Mouse (Mus musculus): ENCODE data around the gene Elf5. TPM values are rescaled to one million over a fixed set of nuclear protein-coding genes. Genes with fewer than 3 reads are reported as not detected.
A peak's percentile ranks its signal among the peaks of the same experiment; 100 is the strongest.

Elf5 gene
- polyA plus RNA-seq, 1 experiment = not detected

- no peaks in the 10 kb centered on the region for H3K4me1 ChIP-seq (ENCODE audit: control insufficient read depth, insufficient read depth, low read length)
- H3K36me3 ChIP-seq (ENCODE audit: control insufficient read depth, insufficient read depth, low read length) = no peaks in the 10 kb centered on the region; the same call in 1 of the 2 replicates
- no peak overlapping the region for H3K4me3 ChIP-seq (ENCODE audit: control insufficient read depth, low read depth, low read length)
- H3K27me3 ChIP-seq (ENCODE audit: control insufficient read depth, insufficient read depth, low read length) = no peaks in the 10 kb centered on the region
- TF ChIP-seq CTCF (IDR thresholded peaks at IDR 0.05; ENCODE audit: control insufficient read depth, insufficient read depth, insufficient replicate concordance, low read depth, low read length) (no peak), POLR2A (IDR thresholded peaks at IDR 0.05; ENCODE audit: control insufficient read depth, low read depth, low read length) (no peak)
- H3K27ac ChIP-seq (ENCODE audit: control insufficient read depth, insufficient read depth, low read depth, low read length) = no peak overlapping the region
These were observed 38.3 kb downstream of the Elf5 start for GRCm38 (mm10) chr2:103449813-103450212.

- TF ChIP-seq POLR2A (IDR thresholded peaks at IDR 0.05; ENCODE audit: control insufficient read depth, low read depth, low read length) = no peak
- TF ChIP-seq CTCF (IDR thresholded peaks at IDR 0.05; ENCODE audit: control insufficient read depth, insufficient read depth, insufficient replicate concordance, low read depth, low read length) = no peak
- H3K4me1 ChIP-seq (ENCODE audit: control insufficient read depth, insufficient read depth, low read length) = no peaks in the 10 kb centered on the region
- H3K36me3 ChIP-seq (ENCODE audit: control insufficient read depth, insufficient read depth, low read length) = no peaks in the 10 kb centered on the region; the same call in 1 of the 2 replicates
- H3K4me3 ChIP-seq (ENCODE audit: control insufficient read depth, low read depth, low read length) = no peak overlapping the region
- no peaks in the 10 kb centered on the region for H3K27me3 ChIP-seq (ENCODE audit: control insufficient read depth, insufficient read depth, low read length)
- H3K27ac ChIP-seq (ENCODE audit: control insufficient read depth, insufficient read depth, low read depth, low read length) = no peak overlapping the region
These were observed 38.8 kb downstream of the Elf5 start for GRCm38 (mm10) chr2:103450267-103450666.

DNA sequence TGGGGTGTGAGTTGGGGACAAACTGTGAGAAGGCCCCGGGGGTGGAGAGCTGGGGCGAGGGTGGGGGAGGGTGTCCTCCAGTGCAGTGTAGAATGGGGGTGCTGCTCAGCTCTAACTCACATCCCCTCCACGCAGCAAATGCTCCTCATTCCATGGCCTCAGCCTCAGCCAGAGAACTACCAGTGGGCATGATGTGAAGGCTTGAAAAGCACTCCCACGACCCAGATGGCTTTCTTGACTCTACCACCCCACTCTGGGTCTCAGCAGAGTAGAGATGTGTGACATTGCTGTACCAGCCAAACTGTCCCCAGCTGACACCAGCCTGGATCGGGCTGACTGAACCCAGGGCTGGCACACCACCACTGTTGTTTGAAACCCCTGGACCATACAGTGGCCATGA lies 41.1 kb downstream of the Elf5 start:
- H3K27me3 ChIP-seq (ENCODE audit: control insufficient read depth, insufficient read depth, low read length) = no peaks in the 10 kb centered on the region
- TF ChIP-seq CTCF (IDR thresholded peaks at IDR 0.05; ENCODE audit: control insufficient read depth, insufficient read depth, insufficient replicate concordance, low read depth, low read length) (no peak), POLR2A (IDR thresholded peaks at IDR 0.05; ENCODE audit: control insufficient read depth, low read depth, low read length) (no peak)
- no peaks in the 10 kb centered on the region for H3K4me1 ChIP-seq (ENCODE audit: control insufficient read depth, insufficient read depth, low read length)
- no peak overlapping the region for H3K27ac ChIP-seq (ENCODE audit: control insufficient read depth, insufficient read depth, low read depth, low read length)
- H3K36me3 ChIP-seq (ENCODE audit: control insufficient read depth, insufficient read depth, low read length) = no peaks in the 10 kb centered on the region; the same call in none of the 2 replicates
- H3K4me3 ChIP-seq (ENCODE audit: control insufficient read depth, low read depth, low read length) = no peak overlapping the region

DNA sequence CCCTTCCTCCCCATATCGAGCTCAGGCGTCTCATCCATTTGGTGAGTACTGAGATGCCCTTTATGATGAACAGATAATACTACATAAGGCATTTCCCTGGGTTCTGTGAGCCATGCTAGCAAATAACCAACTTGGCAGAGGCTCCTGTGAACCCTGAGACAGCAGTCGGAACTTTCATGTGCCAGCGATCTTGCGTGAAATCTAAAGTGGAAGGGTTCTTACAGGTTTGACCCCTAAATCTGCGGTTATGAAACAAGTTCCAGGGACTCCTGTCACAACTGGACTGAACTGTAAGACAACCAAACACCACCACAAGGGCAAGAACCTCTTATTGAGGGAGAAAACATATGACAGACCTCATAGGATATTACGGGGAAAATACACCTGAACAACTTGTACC lies 44.3 kb downstream of the Elf5 start:
- no peak for TF ChIP-seq CTCF (IDR thresholded peaks at IDR 0.05; ENCODE audit: control insufficient read depth, insufficient read depth, insufficient replicate concordance, low read depth, low read length)
- TF ChIP-seq POLR2A (IDR thresholded peaks at IDR 0.05; ENCODE audit: control insufficient read depth, low read depth, low read length) = no peak
- Histone ChIP-seq H3K4me1 (ENCODE audit: control insufficient read depth, insufficient read depth, low read length) (no peaks in the 10 kb centered on the region), H3K4me3 (ENCODE audit: control insufficient read depth, low read depth, low read length) (no peak overlapping the region), H3K27me3 (ENCODE audit: control insufficient read depth, insufficient read depth, low read length) (no peaks in the 10 kb centered on the region), H3K27ac (ENCODE audit: control insufficient read depth, insufficient read depth, low read depth, low read length) (no peak overlapping the region), H3K36me3 (ENCODE audit: control insufficient read depth, insufficient read depth, low read length) (no peaks in the 10 kb centered on the region; the same call in none of the 2 replicates)

- peak; percentile 94 for TF ChIP-seq CTCF (IDR thresholded peaks at IDR 0.05; ENCODE audit: control insufficient read depth, insufficient read depth, insufficient replicate concordance, low read depth, low read length)
- no peak for TF ChIP-seq POLR2A (IDR thresholded peaks at IDR 0.05; ENCODE audit: control insufficient read depth, low read depth, low read length)
- Histone ChIP-seq H3K27me3 (ENCODE audit: control insufficient read depth, insufficient read depth, low read length) (no peaks in the 10 kb centered on the region), H3K4me3 (ENCODE audit: control insufficient read depth, low read depth, low read length) (no peak overlapping the region), H3K36me3 (ENCODE audit: control insufficient read depth, insufficient read depth, low read length) (no peaks in the 10 kb centered on the region; the same call in none of the 2 replicates), H3K27ac (ENCODE audit: control insufficient read depth, insufficient read depth, low read depth, low read length) (no peak overlapping the region), H3K4me1 (ENCODE audit: control insufficient read depth, insufficient read depth, low read length) (no peaks in the 10 kb centered on the region)
These were observed 45.2 kb downstream of the Elf5 start for GRCm38 (mm10) chr2:103456646-103457045.

GRCm38 (mm10) chr2:103457048-103457447 lies 45.6 kb downstream of the Elf5 start:
- Histone ChIP-seq H3K4me3 (ENCODE audit: control insufficient read depth, low read depth, low read length) (no peak overlapping the region), H3K36me3 (ENCODE audit: control insufficient read depth, insufficient read depth, low read length) (no peaks in the 10 kb centered on the region; the same call in none of the 2 replicates), H3K27me3 (ENCODE audit: control insufficient read depth, insufficient read depth, low read length) (no peaks in the 10 kb centered on the region), H3K27ac (ENCODE audit: control insufficient read depth, insufficient read depth, low read depth, low read length) (no peak overlapping the region), H3K4me1 (ENCODE audit: control insufficient read depth, insufficient read depth, low read length) (no peaks in the 10 kb centered on the region)
- TF ChIP-seq CTCF (IDR thresholded peaks at IDR 0.05; ENCODE audit: control insufficient read depth, insufficient read depth, insufficient replicate concordance, low read depth, low read length) = no peak
- TF ChIP-seq POLR2A (IDR thresholded peaks at IDR 0.05; ENCODE audit: control insufficient read depth, low read depth, low read length) = no peak

GRCm38 (mm10) chr2:103457628-103458027 lies 46.1 kb downstream of the Elf5 start:
- Histone ChIP-seq H3K27me3 (ENCODE audit: control insufficient read depth, insufficient read depth, low read length) (no peaks in the 10 kb centered on the region), H3K27ac (ENCODE audit: control insufficient read depth, insufficient read depth, low read depth, low read length) (no peak overlapping the region), H3K36me3 (ENCODE audit: control insufficient read depth, insufficient read depth, low read length) (no peaks in the 10 kb centered on the region; the same call in none of the 2 replicates), H3K4me1 (ENCODE audit: control insufficient read depth, insufficient read depth, low read length) (no peaks in the 10 kb centered on the region), H3K4me3 (ENCODE audit: control insufficient read depth, low read depth, low read length) (no peak overlapping the region)
- no peak for TF ChIP-seq CTCF (IDR thresholded peaks at IDR 0.05; ENCODE audit: control insufficient read depth, insufficient read depth, insufficient replicate concordance, low read depth, low read length)

DNA sequence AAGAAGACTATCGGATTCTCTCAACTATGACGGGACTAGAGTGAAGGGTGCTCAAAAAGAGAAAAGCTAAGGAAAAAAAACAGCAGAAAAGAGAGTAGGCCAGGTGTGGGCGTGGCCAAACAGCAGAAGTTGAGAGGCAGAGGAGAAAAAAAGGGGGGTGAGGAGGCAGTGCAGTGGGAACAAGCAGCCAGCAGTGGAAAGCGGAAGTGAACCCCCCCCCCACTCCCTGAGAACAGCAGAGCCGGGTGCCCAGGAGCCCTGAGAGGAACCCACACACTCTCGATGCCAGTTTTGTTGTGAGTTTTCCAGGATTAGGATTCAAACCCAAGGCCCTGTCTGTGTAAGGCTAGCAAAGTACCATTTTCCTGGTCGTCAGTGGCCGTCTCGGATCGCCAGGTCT lies 47.6 kb downstream of the Elf5 start:
- H3K36me3 ChIP-seq (ENCODE audit: control insufficient read depth, insufficient read depth, low read length) = peaks cover 3% of the 10 kb centered on the region
- no peaks in the 10 kb centered on the region for H3K4me1 ChIP-seq (ENCODE audit: control insufficient read depth, insufficient read depth, low read length)
- no peaks in the 10 kb centered on the region for H3K27me3 ChIP-seq (ENCODE audit: control insufficient read depth, insufficient read depth, low read length)
- no peak overlapping the region for H3K27ac ChIP-seq (ENCODE audit: control insufficient read depth, insufficient read depth, low read depth, low read length)
- no peak overlapping the region for H3K4me3 ChIP-seq (ENCODE audit: control insufficient read depth, low read depth, low read length)
- no peak for TF ChIP-seq CTCF (IDR thresholded peaks at IDR 0.05; ENCODE audit: control insufficient read depth, insufficient read depth, insufficient replicate concordance, low read depth, low read length)
- TF ChIP-seq POLR2A (IDR thresholded peaks at IDR 0.05; ENCODE audit: control insufficient read depth, low read depth, low read length) = no peak

All from testis, adult 2 months (tissue).